Mouse (Mus musculus) megakaryocyte progenitor cell, adult 5-6 weeks (primary cell): ENCODE measurements around the gene Oca2. TPM values are rescaled to one million over a fixed set of nuclear protein-coding genes. Genes with fewer than 3 reads are reported as not detected.

Source experiments
- ATAC-seq: replicated peaks from 2 replicates; pipeline ENCODE4 v1.8.0; 2016; ENCODE audit warnings: mild to moderate bottlenecking, moderate TSS enrichment, inconsistent platforms; ENCODE audit not compliant: poor library complexity
- total RNA-seq, 2 experiments: library from RNA; stranded (forward) in 1 of 2; stranded (reverse) in 1 of 2; fragments of 157-497, 149-512 nt in 1 of 2; fragments of 200-1000 nt in 1 of 2; gene quantifications; 2 replicates each; pipeline versions ENCODE4 v1.2.3 to v1.2.4; 2015 to 2017

The Oca2 gene
- total RNA-seq (2015) (not detected in 2 replicates), total RNA-seq (2017) (not detected in 2 replicates)

DNA sequence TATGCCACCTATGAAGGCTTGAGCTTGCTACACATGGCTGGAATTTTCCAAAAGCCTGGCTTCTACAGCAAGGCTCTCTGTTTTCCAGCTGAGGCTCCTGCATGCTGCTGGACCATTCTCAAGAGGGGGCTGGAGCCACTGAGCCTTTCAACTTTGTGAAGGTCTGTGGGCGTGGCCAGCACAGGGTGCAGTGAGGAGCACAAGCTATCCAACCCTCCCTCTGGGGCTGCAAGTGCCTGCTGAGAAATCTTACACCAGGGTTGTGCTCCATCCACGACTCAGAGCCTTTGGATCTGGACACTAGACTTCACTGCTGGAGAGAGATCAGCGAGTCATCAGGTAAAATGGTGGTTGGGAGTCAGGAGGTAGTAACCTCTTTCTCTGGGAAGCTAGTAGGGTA lies at the start of gene Oca2:
TSS of gene Oca2 (plus strand) at position 218 of the 400 bp plus-strand sequence.
- ATAC-seq, result no peak

GRCm38 (mm10) chr7:56191041-56191440 lies 48.5 kb upstream of the Oca2 start:
- no peak for ATAC-seq

DNA sequence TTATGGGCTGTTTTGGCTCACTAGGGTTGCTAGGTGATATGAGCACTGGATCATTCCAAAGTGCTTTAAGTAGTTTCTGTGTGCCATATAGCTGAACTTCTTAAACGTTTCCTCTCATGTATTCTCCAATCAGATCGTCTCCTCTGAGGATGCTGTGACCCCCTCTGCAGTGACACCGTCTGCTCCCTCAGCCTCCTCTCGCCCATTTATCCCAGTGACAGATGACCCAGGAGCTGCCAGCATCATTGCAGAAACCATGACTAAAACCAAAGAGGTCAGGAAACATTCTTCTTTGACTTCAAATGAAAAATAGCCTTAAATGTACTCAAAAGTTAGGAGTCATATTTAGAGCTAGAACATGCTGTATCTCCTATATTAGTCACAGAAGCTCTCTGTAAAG lies 47.9 kb upstream of the Oca2 start:
- ATAC-seq, result no peak

DNA sequence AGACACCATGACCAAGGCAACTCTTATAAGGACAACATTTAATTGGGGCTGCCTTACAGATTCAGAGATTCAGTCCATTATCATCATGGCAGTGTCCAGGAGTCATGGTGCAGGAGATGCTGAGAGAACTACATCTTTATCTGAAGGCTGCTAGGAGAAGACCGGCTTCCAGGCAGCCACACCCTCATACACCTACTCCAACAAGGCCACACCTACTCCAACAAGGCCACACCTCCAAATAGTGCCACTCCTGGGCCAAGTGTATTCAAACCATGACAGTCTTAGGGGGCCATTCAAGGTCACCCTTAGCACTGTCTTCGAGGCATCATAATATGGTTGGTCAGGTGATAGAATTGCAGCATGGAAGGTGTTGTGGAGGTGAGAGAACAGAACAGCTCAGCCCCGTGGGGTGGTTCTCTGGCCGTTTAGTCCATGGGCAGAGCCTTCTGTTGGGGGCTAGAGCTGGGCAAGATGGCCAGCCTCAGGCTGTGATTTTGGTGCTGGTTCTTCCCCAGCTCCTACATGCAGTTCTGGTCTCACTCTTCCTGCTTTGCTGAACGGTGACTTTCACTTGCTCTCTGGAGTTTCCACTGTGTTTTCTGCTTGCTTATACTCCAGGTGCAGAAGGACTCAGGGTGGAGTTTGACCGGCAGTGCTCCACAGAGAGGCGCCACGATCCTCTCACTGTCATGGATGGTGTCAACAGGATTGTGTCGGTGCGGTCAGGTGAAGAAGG lies 37.9 kb upstream of the Oca2 start:
- ATAC-seq, result no peak

GRCm38 (mm10) chr7:56202843-56203242 lies 36.7 kb upstream of the Oca2 start:
- ATAC-seq, result peak; percentile 61

DNA sequence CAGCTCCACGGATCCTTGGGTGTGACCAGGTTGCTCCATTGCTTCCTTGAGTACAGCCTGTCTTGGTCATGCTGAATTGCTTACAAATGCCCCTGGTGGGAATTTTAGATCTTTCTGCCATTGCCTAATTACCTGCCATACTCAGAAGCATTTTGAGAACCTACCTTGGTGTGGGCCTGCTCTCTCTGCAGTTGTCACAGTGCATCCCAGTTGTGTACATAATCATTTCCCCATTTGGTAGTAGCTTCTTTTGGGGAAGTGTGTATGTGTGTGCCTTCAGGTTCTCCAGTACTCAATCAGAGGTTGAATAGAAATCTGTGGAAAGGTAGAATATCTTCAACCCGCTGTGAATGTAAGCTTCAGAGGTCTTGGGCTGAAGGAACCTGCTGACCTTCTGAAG lies 36.3 kb upstream of the Oca2 start:
- peak; percentile 23 for ATAC-seq

GRCm38 (mm10) chr7:56204877-56205276 lies 34.7 kb upstream of the Oca2 start:
- ATAC-seq, result no peak

DNA sequence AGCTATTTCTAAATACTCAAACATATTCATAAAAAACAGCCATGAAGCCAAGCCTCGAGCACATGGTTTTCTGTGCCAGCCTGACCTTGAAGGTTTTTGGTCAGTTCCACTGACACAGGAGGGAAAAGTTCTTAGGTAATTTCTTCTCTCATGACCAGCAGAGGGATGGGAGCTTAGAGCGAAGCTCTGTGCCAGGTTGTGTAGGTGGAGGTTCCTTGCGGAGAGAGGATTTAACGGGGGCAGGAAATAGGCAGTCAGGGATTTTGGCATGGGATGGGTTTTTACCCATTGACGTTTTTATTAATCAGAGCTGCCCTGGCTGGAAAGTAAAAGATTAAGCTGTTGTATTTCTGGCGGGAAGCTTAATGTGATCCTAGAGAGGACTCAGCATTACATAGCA lies 18.7 kb upstream of the Oca2 start:
- ATAC-seq, result no peak

- no peak for ATAC-seq
These were observed 3.7 kb upstream of the Oca2 start for GRCm38 (mm10) chr7:56235794-56236423.

GRCm38 (mm10) chr7:56236617-56237016 lies 2.9 kb upstream of the Oca2 start:
- no peak for ATAC-seq

- no peak for ATAC-seq
These were observed 15.0 kb downstream of the Oca2 start for GRCm38 (mm10) chr7:56254568-56254967.

GRCm38 (mm10) chr7:56257875-56258441 lies 18.4 kb downstream of the Oca2 start:
- no peak for ATAC-seq

DNA sequence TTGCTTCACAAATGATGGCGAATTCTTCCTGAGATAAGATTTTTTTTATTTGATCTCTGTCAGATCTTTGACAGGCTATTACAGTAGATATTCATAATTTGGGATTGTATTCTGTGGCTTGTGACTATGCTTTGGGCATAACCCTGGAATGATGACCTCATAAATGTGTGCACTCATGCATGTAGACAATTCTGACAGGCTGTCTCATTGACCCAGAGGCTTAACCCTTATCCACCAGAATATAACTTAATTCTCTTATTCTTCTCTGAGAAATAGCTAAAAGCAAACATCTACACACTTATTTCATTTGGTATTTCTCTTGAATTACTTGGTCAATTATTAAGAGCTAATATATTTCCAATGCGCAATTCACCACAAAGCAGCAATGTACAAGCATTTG lies 37.9 kb downstream of the Oca2 start:
- no peak for ATAC-seq

DNA sequence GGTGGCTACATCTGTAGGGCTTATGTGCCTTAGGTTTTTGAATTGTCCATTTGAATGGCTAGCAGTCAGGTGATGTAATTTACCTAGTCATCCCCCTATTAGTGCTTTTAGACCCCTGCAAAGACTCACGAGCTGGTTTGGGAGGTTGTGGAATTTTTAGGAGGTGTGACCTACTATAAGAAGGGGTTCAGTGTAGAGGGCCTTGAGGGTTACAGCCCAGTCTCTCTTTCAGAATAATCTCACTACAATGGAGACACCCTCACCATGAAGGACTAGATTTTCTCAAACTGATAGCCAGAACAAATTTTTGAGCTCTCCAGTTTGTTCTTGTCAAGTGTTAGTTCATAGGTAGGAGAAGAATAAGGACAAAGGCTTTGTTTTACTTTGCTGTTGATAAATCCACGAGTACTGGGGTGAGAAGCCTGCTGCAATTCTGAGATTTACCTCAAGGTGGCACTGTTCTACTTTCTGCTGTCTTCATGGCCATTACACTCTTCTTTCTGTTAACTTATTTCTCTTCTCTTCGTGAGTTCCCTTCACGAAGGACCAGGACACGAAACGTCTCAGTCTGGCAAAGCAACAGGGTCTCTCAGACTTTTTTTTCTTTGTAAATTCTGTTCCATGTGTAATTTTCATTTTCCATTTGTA lies 52.0 kb downstream of the Oca2 start:
- peak; percentile 63 for ATAC-seq

- ATAC-seq, result no peak
These were observed 64.8 kb downstream of the Oca2 start for GRCm38 (mm10) chr7:56304408-56304807.

- ATAC-seq, result no peak
These were observed 74.8 kb downstream of the Oca2 start for GRCm38 (mm10) chr7:56314358-56314757.

- ATAC-seq, result no peak
These were observed 76.3 kb downstream of the Oca2 start for GRCm38 (mm10) chr7:56315630-56316529.

- no peak for ATAC-seq
These were observed 88.2 kb downstream of the Oca2 start for GRCm38 (mm10) chr7:56327738-56328137.

- ATAC-seq, result no peak
These were observed 109.0 kb downstream of the Oca2 start for GRCm38 (mm10) chr7:56348528-56348927.

DNA sequence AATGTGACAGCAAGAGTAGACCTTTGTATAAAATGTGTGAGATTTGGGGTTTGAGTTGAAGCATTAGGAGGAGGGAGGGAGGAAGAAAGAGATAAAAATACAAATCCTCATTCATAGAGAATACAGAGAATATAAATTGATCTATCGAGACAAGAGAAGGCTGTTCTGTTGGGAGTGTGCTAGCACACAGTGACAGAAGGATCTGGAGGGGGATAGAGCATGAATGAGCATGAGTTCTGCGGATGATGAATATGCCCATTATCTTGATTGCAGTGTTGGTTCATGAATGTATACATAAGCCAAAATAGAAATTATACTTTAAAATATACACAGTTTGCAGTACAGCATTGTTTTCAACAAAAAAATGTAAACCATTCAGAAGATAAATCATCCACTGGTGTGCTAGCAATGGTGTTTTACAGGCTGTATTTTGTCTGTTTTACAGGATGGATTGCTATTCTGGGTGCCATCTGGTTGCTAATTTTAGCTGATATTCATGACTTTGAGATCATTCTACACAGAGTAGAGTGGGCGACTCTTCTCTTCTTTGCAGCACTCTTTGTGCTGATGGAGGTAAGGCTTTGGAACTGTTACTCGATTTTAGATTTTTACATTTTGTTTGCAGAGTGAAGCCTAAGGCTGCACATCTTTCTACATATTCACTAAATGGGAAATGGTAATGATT lies 117.2 kb downstream of the Oca2 start:
- no peak for ATAC-seq
